Mouse (Mus musculus): Measurements from ENCODE around the gene March6. TPM values are rescaled to one million over a fixed set of nuclear protein-coding genes. Genes with fewer than 3 reads are reported as not detected.

The March6 gene
- total RNA-seq, 1 experiment = 67.6 TPM

DNA sequence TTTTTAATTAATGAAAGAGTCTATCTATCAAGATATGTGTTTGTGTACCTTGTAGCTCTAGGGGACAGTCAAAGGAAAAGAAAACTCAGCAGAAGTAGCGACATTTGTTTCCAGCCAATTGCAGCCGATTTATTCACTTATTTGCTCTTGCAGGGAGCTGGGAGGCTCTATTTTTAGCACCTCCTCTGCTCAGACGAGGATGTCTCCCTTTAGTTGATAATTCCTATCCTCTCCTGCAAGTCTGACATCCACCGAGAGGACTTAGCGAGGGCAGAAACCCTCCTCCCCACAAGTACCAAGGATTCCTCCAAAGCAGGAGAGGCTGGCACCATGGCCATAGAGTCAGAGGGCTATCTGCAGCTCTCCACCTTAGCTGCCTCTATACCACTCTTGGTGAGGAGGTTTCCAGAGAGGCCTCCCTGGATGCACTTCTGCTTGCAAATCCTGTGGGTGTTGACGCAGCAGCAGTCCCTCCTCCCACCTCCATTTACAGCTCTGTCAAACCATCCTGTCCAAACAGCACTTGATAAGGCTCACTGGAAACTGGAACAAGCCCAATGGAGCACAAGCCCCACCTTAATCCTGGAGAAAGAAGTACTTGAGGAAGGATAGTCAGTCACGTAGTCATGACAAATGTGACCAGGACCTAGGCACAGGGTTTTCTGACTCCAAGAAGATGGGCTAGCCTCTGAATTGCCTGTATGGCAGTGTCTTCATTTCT is 108.0 kb downstream of the March6 start:
- TF ChIP-seq MAFK (IDR thresholded peaks at IDR 0.05; ENCODE audit: insufficient read depth, low read depth, low read length) (no peak), ZNF384 (IDR thresholded peaks at IDR 0.05; ENCODE audit: low read depth, low read length) (no peak), ZC3H11A (IDR thresholded peaks at IDR 0.05; ENCODE audit: borderline replicate concordance, low read depth, low read length) (no peak), CHD2 (IDR thresholded peaks at IDR 0.05; ENCODE audit: low read depth, low read length) (no peak), HCFC1 (IDR thresholded peaks at IDR 0.05; ENCODE audit: borderline replicate concordance, insufficient read depth, low read length) (no peak)
- in situ Hi-C loops (cut with MboI; ENCODE audit: low sequenced_read_pairs in 2 of 2, unreplicated experiment in 2 of 2) = no loop called here
- Histone ChIP-seq H3K36me3 (ENCODE audit: control insufficient read depth, insufficient read depth, low read length, poor library complexity, severe bottlenecking) (no peaks in the 10 kb centered on the region), H3K4me3 (ENCODE audit: insufficient read depth in 1 of 2, low read depth in 1 of 2, low read length in 2 of 2, poor library complexity in 1 of 2, severe bottlenecking in 1 of 2) (no peak overlapping the region), H3K9ac (ENCODE audit: insufficient read depth, low read depth, low read length, poor library complexity, severe bottlenecking) (no peak overlapping the region), H3K4me1 (ENCODE audit: control insufficient read depth in 2 of 2, insufficient read depth in 2 of 2, low read length in 2 of 2, poor library complexity in 1 of 2) (peaks cover 3 to 4% of the 10 kb centered on the region in 2 experiments; a peak in 2 of 4 replicates), H3K9me3 (ENCODE audit: control insufficient read depth, insufficient read depth, low read depth, low read length) (no peaks in the 10 kb centered on the region), H3K27ac (ENCODE audit: insufficient read depth, low read depth, low read length, poor library complexity, severe bottlenecking) (no peak overlapping the region)
- DNase-seq (ENCODE audit: low read depth, low spot score) = no peak

DNA sequence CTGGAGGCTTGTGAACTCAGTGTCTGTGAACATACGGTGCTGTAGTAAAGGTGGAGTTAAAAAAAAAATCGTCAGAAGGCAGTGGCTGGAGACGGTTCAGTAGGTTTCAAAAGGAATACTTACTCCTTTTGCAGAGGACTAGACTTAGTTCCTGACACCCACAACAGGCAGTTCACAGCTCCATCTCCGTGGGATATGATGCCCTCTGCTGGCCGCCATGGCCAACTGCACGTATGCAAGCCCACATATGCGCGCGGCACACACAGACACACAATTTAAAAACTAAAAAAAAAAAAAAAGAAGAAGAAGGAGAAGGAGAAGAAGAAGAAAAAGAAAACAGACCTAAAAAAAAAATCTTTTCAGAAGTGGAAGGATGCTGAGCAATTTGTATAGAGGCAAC is 111.8 kb downstream of the March6 start:
- Histone ChIP-seq H3K36me3 (ENCODE audit: control insufficient read depth, insufficient read depth, low read length, poor library complexity, severe bottlenecking) (no peaks in the 10 kb centered on the region), H3K9ac (ENCODE audit: insufficient read depth, low read depth, low read length, poor library complexity, severe bottlenecking) (peak overlapping the region; percentile 50; the same call in 1 of the 2 replicates), H3K9me3 (ENCODE audit: control insufficient read depth, insufficient read depth, low read depth, low read length) (no peaks in the 10 kb centered on the region), H3K27ac (ENCODE audit: insufficient read depth, low read depth, low read length, poor library complexity, severe bottlenecking) (no peak overlapping the region; the same call in 1 of the 2 replicates), H3K4me1 (ENCODE audit: control insufficient read depth in 2 of 2, insufficient read depth in 2 of 2, low read length in 2 of 2, poor library complexity in 1 of 2) (peaks cover 5 to 20% of the 10 kb centered on the region in 2 experiments; a peak in 3 of 4 replicates), H3K4me3 (ENCODE audit: insufficient read depth in 1 of 2, low read depth in 1 of 2, low read length in 2 of 2, poor library complexity in 1 of 2, severe bottlenecking in 1 of 2) (peak overlapping the region in 1 of 2 experiments; percentile 47; a peak in 1 of 4 replicates)
- in situ Hi-C loops (cut with MboI; ENCODE audit: low sequenced_read_pairs in 2 of 2, unreplicated experiment in 2 of 2) = loop anchor here in 1 of 2 experiments (10.0 kb wide), 1 partner anchor 94 kb away; no protein-coding TSS in a partner anchor
- peak; percentile 61 for DNase-seq (ENCODE audit: low read depth, low spot score)
- TF ChIP-seq ZC3H11A (IDR thresholded peaks at IDR 0.05; ENCODE audit: borderline replicate concordance, low read depth, low read length) (peak; percentile 77; the same call in 1 of the 2 replicates), ZNF384 (IDR thresholded peaks at IDR 0.05; ENCODE audit: low read depth, low read length) (peak; percentile 78), MAFK (IDR thresholded peaks at IDR 0.05; ENCODE audit: insufficient read depth, low read depth, low read length) (no peak)

DNA sequence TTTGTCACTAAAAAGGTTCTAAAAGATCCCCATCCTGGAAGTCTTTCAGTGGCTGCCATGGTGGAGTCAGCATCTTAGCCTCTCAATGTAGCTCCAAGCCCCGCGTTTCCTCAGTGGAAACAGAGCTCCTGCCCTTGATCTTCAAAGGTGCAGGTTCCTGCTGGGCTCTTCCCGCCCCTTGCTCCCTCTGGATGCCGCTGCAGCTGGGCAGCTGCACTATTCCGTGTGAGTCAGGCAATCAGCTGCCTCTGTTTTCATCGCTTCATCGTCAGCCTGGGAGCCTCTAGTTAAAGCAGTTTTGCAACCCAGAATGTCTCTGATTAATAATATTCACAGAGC is 112.2 kb downstream of the March6 start:
- no peak for TF ChIP-seq MAFK (IDR thresholded peaks at IDR 0.05; ENCODE audit: insufficient read depth, low read depth, low read length)
- no peak for TF ChIP-seq ZC3H11A (IDR thresholded peaks at IDR 0.05; ENCODE audit: borderline replicate concordance, low read depth, low read length)
- TF ChIP-seq CHD2 (IDR thresholded peaks at IDR 0.05; ENCODE audit: low read depth, low read length) = no peak
- TF ChIP-seq ZNF384 (IDR thresholded peaks at IDR 0.05; ENCODE audit: low read depth, low read length) = no peak
- TF ChIP-seq HCFC1 (IDR thresholded peaks at IDR 0.05; ENCODE audit: borderline replicate concordance, insufficient read depth, low read length) = no peak

DNA sequence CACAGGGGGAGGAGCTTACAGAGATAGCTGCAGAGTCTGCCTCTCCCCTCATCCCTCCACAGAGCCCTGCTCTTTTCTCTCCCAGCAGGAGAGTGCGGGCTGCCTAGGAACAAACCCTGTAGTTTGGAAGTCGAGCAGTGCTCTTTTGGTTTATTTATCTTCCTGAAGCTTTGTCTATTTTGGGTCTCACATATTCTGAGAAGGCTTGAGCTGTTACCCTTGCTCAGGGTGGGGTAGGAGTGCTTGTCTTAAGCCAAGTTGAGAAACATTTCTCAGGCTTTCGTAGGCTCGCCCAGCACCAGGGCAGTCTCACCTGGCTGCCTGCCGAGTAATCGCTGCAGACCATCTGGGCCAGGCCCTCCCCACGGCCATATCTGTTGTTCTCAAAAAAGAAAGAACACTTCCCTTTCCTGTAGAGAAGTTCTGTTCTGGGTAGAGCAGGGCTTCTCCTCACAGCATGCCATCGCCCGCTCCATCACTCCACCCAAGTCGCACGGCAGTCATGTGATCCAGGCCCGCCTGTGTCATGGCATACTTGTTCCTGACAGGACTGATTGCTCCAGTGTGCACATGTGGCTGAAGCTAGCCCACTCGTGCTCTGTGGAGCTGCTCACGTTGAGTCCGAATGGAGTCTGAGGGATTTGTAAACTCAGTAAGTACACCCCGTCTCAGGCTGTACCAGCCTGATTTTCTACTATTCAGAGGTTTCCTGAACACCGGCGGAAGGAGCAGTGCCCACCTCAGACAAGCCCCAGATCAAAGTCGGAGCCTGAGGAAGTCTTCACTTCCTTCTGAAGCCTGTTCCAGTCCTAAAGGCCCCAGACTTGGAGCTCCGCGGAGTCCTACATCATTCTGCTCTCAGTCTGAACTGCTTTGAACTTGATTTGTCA is 112.8 kb downstream of the March6 start:
- peak overlapping the region; percentile 68; the same call in 1 of the 2 replicates for H3K27ac ChIP-seq (ENCODE audit: insufficient read depth, low read depth, low read length, poor library complexity, severe bottlenecking)
- no peak for TF ChIP-seq HCFC1 (IDR thresholded peaks at IDR 0.05; ENCODE audit: borderline replicate concordance, insufficient read depth, low read length)
- DNase-seq (ENCODE audit: low read depth, low spot score) = no peak
- H3K4me3 ChIP-seq (ENCODE audit: insufficient read depth in 1 of 2, low read depth in 1 of 2, low read length in 2 of 2, poor library complexity in 1 of 2, severe bottlenecking in 1 of 2) = peak overlapping the region; percentile 47 to 53; a peak in 3 of 4 replicates
- H3K9me3 ChIP-seq (ENCODE audit: control insufficient read depth, insufficient read depth, low read depth, low read length) = no peaks in the 10 kb centered on the region
- in situ Hi-C loops (cut with MboI; ENCODE audit: low sequenced_read_pairs in 2 of 2, unreplicated experiment in 2 of 2) = loop anchor here in 1 of 2 experiments (10.0 kb wide), 1 partner anchor 93 kb away; no protein-coding TSS in a partner anchor
- no peaks in the 10 kb centered on the region for H3K36me3 ChIP-seq (ENCODE audit: control insufficient read depth, insufficient read depth, low read length, poor library complexity, severe bottlenecking)
- H3K4me1 ChIP-seq (ENCODE audit: control insufficient read depth in 2 of 2, insufficient read depth in 2 of 2, low read length in 2 of 2, poor library complexity in 1 of 2) = peaks cover 11 to 26% of the 10 kb centered on the region in 2 experiments; a peak in 3 of 4 replicates
- H3K9ac ChIP-seq (ENCODE audit: insufficient read depth, low read depth, low read length, poor library complexity, severe bottlenecking) = peak overlapping the region; percentile 50; the same call in 1 of the 2 replicates

More for the DNA sequence above, 112.2 kb downstream of the March6 start:
- peak overlapping the region; percentile 50; the same call in 1 of the 2 replicates for H3K9ac ChIP-seq (ENCODE audit: insufficient read depth, low read depth, low read length, poor library complexity, severe bottlenecking)
- in situ Hi-C loops (cut with MboI; ENCODE audit: low sequenced_read_pairs in 2 of 2, unreplicated experiment in 2 of 2) = loop anchor here in 1 of 2 experiments (10.0 kb wide), 1 partner anchor 94 kb away; no protein-coding TSS in a partner anchor
- no peaks in the 10 kb centered on the region for H3K36me3 ChIP-seq (ENCODE audit: control insufficient read depth, insufficient read depth, low read length, poor library complexity, severe bottlenecking)
- DNase-seq (ENCODE audit: low read depth, low spot score) = no peak
- no peaks in the 10 kb centered on the region for H3K9me3 ChIP-seq (ENCODE audit: control insufficient read depth, insufficient read depth, low read depth, low read length)
- peak overlapping the region; percentile 47 to 53; a peak in 1 of 4 replicates for H3K4me3 ChIP-seq (ENCODE audit: insufficient read depth in 1 of 2, low read depth in 1 of 2, low read length in 2 of 2, poor library complexity in 1 of 2, severe bottlenecking in 1 of 2)
- peaks cover 5 to 23% of the 10 kb centered on the region in 2 experiments; a peak in 3 of 4 replicates for H3K4me1 ChIP-seq (ENCODE audit: control insufficient read depth in 2 of 2, insufficient read depth in 2 of 2, low read length in 2 of 2, poor library complexity in 1 of 2)
- H3K27ac ChIP-seq (ENCODE audit: insufficient read depth, low read depth, low read length, poor library complexity, severe bottlenecking) = peak overlapping the region; percentile 68; the same call in 1 of the 2 replicates

Measured in ES-E14 (cell line).